Mouse (Mus musculus): ENCODE data around the gene Tnfrsf13b. TPM values are rescaled to one million over a fixed set of nuclear protein-coding genes. Genes with fewer than 3 reads are reported as not detected.
A peak's percentile ranks its signal among the peaks of the same experiment; 100 is the strongest.
"Not testable (repeated sequence)": the region's sequence is repeated elsewhere in the genome, so short reads cannot be mapped to it uniquely, and the experiment has no call there.

The Tnfrsf13b gene
- total RNA-seq, 2 experiments from 2014 or later = 1.2 to 1.4 TPM

DNA sequence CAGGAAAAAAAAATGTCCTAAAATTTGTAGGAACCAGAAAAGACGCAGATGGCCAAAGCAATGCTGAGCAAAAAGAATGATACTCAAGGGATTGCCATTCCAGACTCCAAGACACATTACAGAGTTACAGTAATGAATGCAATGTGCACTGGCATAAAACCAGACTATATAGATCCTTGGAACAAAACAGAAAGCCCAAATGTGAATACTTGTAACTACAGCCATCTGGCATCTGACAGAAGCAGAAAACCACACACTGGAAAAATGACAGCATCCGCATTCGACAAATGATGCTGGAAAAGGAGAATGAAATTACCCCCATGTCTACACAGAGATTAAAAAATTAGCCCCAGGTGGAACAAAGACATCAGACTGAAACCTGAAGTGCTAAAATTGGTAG lies 53.8 kb downstream of the Tnfrsf13b start:
- Histone ChIP-seq H3K4me3 (no peak overlapping the region), H3K27ac (no peak overlapping the region)
- TF ChIP-seq CTCF (IDR thresholded peaks at IDR 0.05) = no peak
- DNase-seq (ENCODE audit: extremely low spot score in 1 of 2, low spot score in 2 of 2) = no peak
- intact Hi-C loops (cut with DNase I) = no loop called here

DNA sequence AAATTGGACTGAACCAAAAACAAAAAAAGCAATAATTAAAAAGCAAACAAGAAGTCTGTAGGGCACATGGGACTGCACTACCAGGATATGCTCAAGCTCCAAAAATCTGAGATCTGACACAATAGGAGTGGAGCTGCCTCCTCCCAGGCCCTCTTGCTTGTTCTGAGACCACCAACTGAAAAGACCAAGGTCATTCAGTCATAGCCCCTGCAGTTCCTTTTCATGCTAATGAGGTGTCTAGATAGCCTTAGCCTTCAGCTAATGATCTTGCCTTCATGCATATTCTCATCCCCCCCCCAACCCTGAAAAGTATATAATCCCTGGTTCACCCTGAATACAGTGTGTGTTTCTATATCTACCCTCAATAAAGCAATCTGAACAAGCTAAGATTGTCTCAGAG lies 55.1 kb downstream of the Tnfrsf13b start:
- H3K27ac ChIP-seq = no peak overlapping the region
- intact Hi-C loops (cut with DNase I) = no loop called here
- no peak for DNase-seq (ENCODE audit: extremely low spot score in 1 of 2, low spot score in 2 of 2)
- no peak for TF ChIP-seq CTCF (IDR thresholded peaks at IDR 0.05)
- no peak overlapping the region for H3K4me3 ChIP-seq

- TF ChIP-seq CTCF (IDR thresholded peaks at IDR 0.05) = no peak
- no peak for DNase-seq (ENCODE audit: extremely low spot score in 1 of 2, low spot score in 2 of 2)
- intact Hi-C loops (cut with DNase I) = no loop called here
- H3K27ac ChIP-seq = no peak overlapping the region
- no peak overlapping the region for H3K4me3 ChIP-seq
These were observed 57.3 kb downstream of the Tnfrsf13b start for GRCm38 (mm10) chr11:61183820-61184219.

DNA sequence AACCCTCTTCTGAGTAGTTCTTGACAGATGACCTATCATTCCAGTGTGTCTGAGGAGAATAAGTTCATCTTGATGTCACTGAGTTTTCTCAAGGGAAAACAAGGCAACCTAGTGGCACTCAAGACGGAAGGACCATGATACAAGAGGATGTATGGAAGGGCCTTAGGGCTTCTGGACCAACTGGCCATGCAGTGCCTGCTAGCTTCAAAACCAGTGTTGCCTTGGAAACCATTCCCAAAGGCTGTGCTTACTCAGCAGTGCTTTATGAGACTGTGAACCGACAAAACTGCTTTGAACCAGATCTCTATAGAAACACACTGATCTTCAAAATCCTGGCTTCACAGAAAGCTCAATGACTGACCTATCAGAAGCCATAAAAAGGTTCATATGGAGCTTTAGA lies 64.2 kb downstream of the Tnfrsf13b start:
- H3K4me3 ChIP-seq = no peak overlapping the region
- intact Hi-C loops (cut with DNase I) = loop anchor here (5.0 kb wide), 3 partner anchors 157 to 427 kb away; no protein-coding TSS in a partner anchor
- no peak overlapping the region for H3K27ac ChIP-seq
- TF ChIP-seq CTCF (IDR thresholded peaks at IDR 0.05) = no peak
- no peak for DNase-seq (ENCODE audit: extremely low spot score in 1 of 2, low spot score in 2 of 2)

DNA sequence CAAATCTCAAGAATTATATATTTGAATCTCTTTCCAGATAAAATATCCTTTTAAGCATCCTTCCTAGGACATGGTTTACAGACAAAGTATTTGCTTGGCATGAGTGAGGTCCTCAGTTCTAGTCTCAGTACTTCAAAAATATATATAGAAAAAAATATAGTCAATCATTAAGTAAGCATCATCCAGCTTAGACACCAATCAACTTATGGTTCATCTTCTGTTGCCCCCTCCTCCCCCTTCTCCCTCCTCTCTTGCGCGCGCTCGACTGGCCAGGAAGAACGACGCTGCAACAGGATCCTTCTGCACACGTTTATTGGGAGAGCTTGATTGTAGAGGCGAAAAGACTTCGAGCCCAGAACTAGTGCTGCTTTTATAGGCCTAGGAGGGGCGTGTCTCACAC lies 65.6 kb downstream of the Tnfrsf13b start:
- H3K4me3 ChIP-seq; H3K27ac ChIP-seq; DNase-seq (ENCODE audit: extremely low spot score in 1 of 2, low spot score in 2 of 2): not testable (repeated sequence)
- intact Hi-C loops (cut with DNase I) = loop anchor here (5.0 kb wide), 3 partner anchors 155 to 425 kb away; no protein-coding TSS in a partner anchor

GRCm38 (mm10) chr11:61192779-61193178 lies 66.2 kb downstream of the Tnfrsf13b start:
- Histone ChIP-seq H3K4me3 (no peak overlapping the region), H3K27ac (no peak overlapping the region)
- intact Hi-C loops (cut with DNase I) = loop anchor here (1.0 to 5.0 kb wide), 5 partner anchors 155 to 425 kb away; no protein-coding TSS in a partner anchor
- no peak for DNase-seq (ENCODE audit: extremely low spot score in 1 of 2, low spot score in 2 of 2)
- no peak for TF ChIP-seq CTCF (IDR thresholded peaks at IDR 0.05)

GRCm38 (mm10) chr11:61193392-61193791 lies 66.8 kb downstream of the Tnfrsf13b start:
- TF ChIP-seq CTCF (IDR thresholded peaks at IDR 0.05) = peak; percentile 98
- Histone ChIP-seq H3K4me3 (no peak overlapping the region), H3K27ac (no peak overlapping the region)
- intact Hi-C loops (cut with DNase I) = loop anchor here (1.0 to 5.0 kb wide), 5 partner anchors 154 to 424 kb away; no protein-coding TSS in a partner anchor
- DNase-seq (ENCODE audit: extremely low spot score in 1 of 2, low spot score in 2 of 2) = peak; percentile 73 to 85

DNA sequence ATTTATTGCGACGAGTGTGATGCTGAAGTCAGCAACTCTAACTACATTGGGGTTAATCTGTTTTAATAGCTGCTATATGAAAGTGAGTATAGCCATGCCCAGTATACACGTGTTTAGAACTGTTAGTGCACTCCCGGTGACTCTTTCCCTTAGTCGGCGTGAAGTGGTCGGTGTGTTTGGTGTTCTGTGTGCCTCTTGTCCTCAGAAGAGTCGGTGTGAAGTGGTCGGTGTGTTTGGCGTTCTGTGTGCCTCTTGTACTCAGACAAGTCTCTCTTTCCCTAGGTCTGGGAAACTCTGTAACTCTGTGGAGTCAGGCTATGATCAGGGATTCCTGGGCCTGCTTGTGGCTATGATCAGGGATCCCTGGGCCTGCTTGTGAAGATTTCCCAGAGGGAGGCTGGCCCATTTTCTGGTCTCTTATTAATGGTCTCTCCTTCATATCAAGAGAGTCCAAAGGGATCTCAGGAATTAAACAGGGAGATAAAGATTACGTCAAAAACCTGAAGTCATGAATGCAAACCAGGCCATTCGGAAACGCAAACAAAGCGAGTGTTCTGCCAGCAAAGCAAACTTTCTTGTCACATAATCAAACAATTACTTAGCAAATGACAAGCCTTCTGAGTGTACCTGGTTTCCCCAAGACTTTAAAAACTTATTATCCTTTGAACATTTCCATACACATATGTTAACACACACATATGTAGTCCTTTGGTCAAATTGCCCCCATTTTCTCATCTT lies 70.2 kb downstream of the Tnfrsf13b start:
- DNase-seq (ENCODE audit: extremely low spot score in 1 of 2, low spot score in 2 of 2) = no peak
- TF ChIP-seq CTCF (IDR thresholded peaks at IDR 0.05) = no peak
- Histone ChIP-seq H3K4me3 (no peak overlapping the region), H3K27ac (no peak overlapping the region)
- intact Hi-C loops (cut with DNase I) = loop anchor here (5.0 kb wide), 1 partner anchor 521 kb away; no protein-coding TSS in a partner anchor

GRCm38 (mm10) chr11:61197935-61198334 lies 71.4 kb downstream of the Tnfrsf13b start:
- DNase-seq (ENCODE audit: extremely low spot score in 1 of 2, low spot score in 2 of 2) = no peak
- no peak overlapping the region for H3K4me3 ChIP-seq
- no peak for TF ChIP-seq CTCF (IDR thresholded peaks at IDR 0.05)
- no peak overlapping the region for H3K27ac ChIP-seq
- intact Hi-C loops (cut with DNase I) = loop anchor here (5.0 kb wide), 1 partner anchor 519 kb away; no protein-coding TSS in a partner anchor

Other genes with a start within 250 kb of the Tnfrsf13b start
- 10 to 100 TPM; 28.8 to 31.0 TPM for gene Tmem11, start 247.5 kb upstream of the Tnfrsf13b start, total RNA-seq (2021)
- gene Natd1, start 212.0 kb upstream of the Tnfrsf13b start, total RNA-seq (2021) = 10 to 100 TPM; 10.1 to 11.3 TPM
- gene Map2k3, start 194.7 kb upstream of the Tnfrsf13b start, total RNA-seq (2021) = 10 to 100 TPM; 18.4 to 23.6 TPM
- gene Kcnj12, start 104.2 kb upstream of the Tnfrsf13b start, total RNA-seq (2021) = 10 to 100 TPM; 19.0 to 19.2 TPM
- 100 to 1,000 TPM; 194 to 209 TPM for gene Usp22, start 48.3 kb downstream of the Tnfrsf13b start, total RNA-seq (2021)
- 1 to 10 TPM; 2.1 to 2.6 TPM for gene Aldh3a1, start 80.8 kb downstream of the Tnfrsf13b start, total RNA-seq (2021)
- gene Aldh3a2, start 140.7 kb downstream of the Tnfrsf13b start, total RNA-seq (2021) = 10 to 100 TPM; 47.1 to 54.1 TPM
- gene Slc47a2, start 216.1 kb downstream of the Tnfrsf13b start, total RNA-seq (2021) = under 1 TPM in 1 of 2 experiments, not detected in 1; 0.14 TPM